Mouse (Mus musculus) MEL (cell line): ENCODE data around the gene Scai. TPM values are rescaled to one million over a fixed set of nuclear protein-coding genes. Genes with fewer than 3 reads are reported as not detected.

Source experiments
- DNase-seq: peaks from one replicate; pipeline ENCODE4 v3.0.0; 2011; ENCODE audit warnings: low read depth, low spot score
- H3K27ac ChIP-seq: 2 replicates; pipeline ENCODE4 v1.5.1; 2012; ENCODE audit warnings: low read depth, mild to moderate bottlenecking, control low read depth, low read length, moderate library complexity; ENCODE audit not compliant: control insufficient read depth
- H3K27me3 ChIP-seq, 2 experiments: fragments of 150-350 bp in 1 of 2; sonication (generic) in 1 of 2; 2 replicates each; pipeline ENCODE4 v1.6.1; 2012; ENCODE audit warnings: low read length in 2 of 2, mild to moderate bottlenecking in 2 of 2, improper control_type of control experiment in 1 of 2, moderate library complexity in 1 of 2; ENCODE audit not compliant: insufficient read depth in 2 of 2, control insufficient read depth in 1 of 2
- H3K36me3 ChIP-seq, 2 experiments: 2 replicates each; pipeline ENCODE4 v1.6.1; 2012 to 2014; ENCODE audit warnings: low read length in 2 of 2, improper control_type of control experiment in 1 of 2, inconsistent platforms in 1 of 2, mild to moderate bottlenecking in 1 of 2; ENCODE audit not compliant: insufficient read depth in 2 of 2, control insufficient read depth in 1 of 2
- H3K4me1 ChIP-seq, 2 experiments: fragments of 150-350 bp in 1 of 2; sonication (generic) in 1 of 2; 2 replicates each; pipeline ENCODE4 v1.6.1; 2012; ENCODE audit warnings: low read length in 2 of 2, improper control_type of control experiment in 1 of 2, mild to moderate bottlenecking in 1 of 2; ENCODE audit not compliant: insufficient read depth in 2 of 2, control insufficient read depth in 1 of 2
- H3K4me3 ChIP-seq, 2 experiments: fragments of 150-350 bp in 1 of 2; sonication (generic) in 1 of 2; 2 replicates each; pipeline ENCODE4 v1.5.1; 2012; ENCODE audit warnings: low read depth in 2 of 2, low read length in 2 of 2, mild to moderate bottlenecking in 2 of 2, moderate library complexity in 2 of 2, control low read depth in 1 of 2, improper control_type of control experiment in 1 of 2; ENCODE audit not compliant: control insufficient read depth in 1 of 2, insufficient read depth in 1 of 2
- H3K79me2 ChIP-seq: 2 replicates; pipeline ENCODE4 v1.6.1; 2012; ENCODE audit warnings: mild to moderate bottlenecking, low read length, moderate library complexity; ENCODE audit not compliant: control insufficient read depth, poor library complexity, insufficient read depth
- H3K9ac ChIP-seq: 2 replicates; pipeline ENCODE4 v1.6.1; 2012; ENCODE audit warnings: low read depth, mild to moderate bottlenecking, control low read depth, low read length, moderate library complexity; ENCODE audit not compliant: control insufficient read depth, poor library complexity, severe bottlenecking
- H3K9me3 ChIP-seq: fragments of 150-350 bp; sonication (generic); replicated peaks from 2 replicates; pipeline ENCODE4 v1.6.1; 2012; ENCODE audit warnings: mild to moderate bottlenecking, low read length, improper control_type of control experiment, moderate library complexity; ENCODE audit not compliant: insufficient read depth
- CHD1 ChIP-seq: IDR thresholded peaks from 2 replicates; pipeline ENCODE4 v1.6.1; 2012; ENCODE audit warnings: low read depth, mild to moderate bottlenecking, inconsistent platforms, low read length, improper control_type of control experiment
- CTCF ChIP-seq, 3 experiments: IDR thresholded peaks in 2 of 3; conservative IDR thresholded peaks in 1 of 3; 2 replicates each; pipeline ENCODE4 v1.5.1; 2011 to 2012; ENCODE audit warnings: low read length in 3 of 3, low read depth in 2 of 3, mild to moderate bottlenecking in 2 of 3, improper control_type of control experiment in 1 of 3, inconsistent platforms in 1 of 3, mixed read lengths in 1 of 3, moderate library complexity in 1 of 3; ENCODE audit not compliant: control insufficient read depth in 1 of 3, insufficient read depth in 1 of 3, poor library complexity in 1 of 3, severe bottlenecking in 1 of 3
- E2F4 ChIP-seq: IDR thresholded peaks from 2 replicates; pipeline ENCODE4 v1.6.1; 2011; ENCODE audit warnings: low read depth, low read length, improper control_type of control experiment, borderline replicate concordance
- ELF1 ChIP-seq: IDR thresholded peaks from 2 replicates; pipeline ENCODE4 v1.6.1; 2014; ENCODE audit warnings: low read depth, mild to moderate bottlenecking, inconsistent platforms, low read length, improper control_type of control experiment, moderate library complexity
- EP300 ChIP-seq, 2 experiments: IDR thresholded peaks; 2 replicates each; pipeline ENCODE4 v1.6.1; 2011; ENCODE audit warnings: improper control_type of control experiment in 2 of 2, low read length in 2 of 2, low read depth in 1 of 2, mild to moderate bottlenecking in 1 of 2
- ETS1 ChIP-seq: IDR thresholded peaks from 2 replicates; pipeline ENCODE4 v1.6.1; 2012; ENCODE audit warnings: low read depth, mild to moderate bottlenecking, inconsistent platforms, low read length, improper control_type of control experiment, moderate library complexity
- GABPA ChIP-seq: IDR thresholded peaks from 2 replicates; pipeline ENCODE4 v1.6.1; 2012; ENCODE audit warnings: low read depth, mild to moderate bottlenecking, inconsistent platforms, low read length, improper control_type of control experiment, moderate library complexity
- GATA1 ChIP-seq: IDR thresholded peaks from 2 replicates; pipeline ENCODE4 v1.6.1; 2011; ENCODE audit warnings: low read depth, low read length, improper control_type of control experiment
- HCFC1 ChIP-seq: IDR thresholded peaks from 2 replicates; pipeline ENCODE4 v1.6.1; 2012; ENCODE audit warnings: low read depth, mild to moderate bottlenecking, inconsistent platforms, low read length, improper control_type of control experiment, moderate library complexity
- KAT2A ChIP-seq: conservative IDR thresholded peaks from 2 replicates; pipeline ENCODE4 v1.6.1; 2012; ENCODE audit warnings: low read depth, low read length, improper control_type of control experiment, inconsistent platforms
- MAX ChIP-seq: IDR thresholded peaks from 2 replicates; pipeline ENCODE4 v1.6.1; 2011; ENCODE audit warnings: low read length, improper control_type of control experiment
- MEF2A ChIP-seq: IDR thresholded peaks from 2 replicates; pipeline ENCODE4 v1.6.1; 2014; ENCODE audit warnings: low read depth, mild to moderate bottlenecking, inconsistent platforms, low read length, improper control_type of control experiment; ENCODE audit not compliant: poor library complexity, insufficient replicate concordance, severe bottlenecking; ENCODE audit errors: extremely low read depth
- MXI1 ChIP-seq: IDR thresholded peaks from 2 replicates; pipeline ENCODE4 v1.6.1; 2011; ENCODE audit warnings: mild to moderate bottlenecking, low read depth, low read length, improper control_type of control experiment
- MYB ChIP-seq: IDR thresholded peaks from 2 replicates; pipeline ENCODE4 v1.6.1; 2011; ENCODE audit warnings: mild to moderate bottlenecking, low read depth, low read length, improper control_type of control experiment
- NRF1 ChIP-seq: IDR thresholded peaks from 2 replicates; pipeline ENCODE4 v1.6.1; 2014; ENCODE audit warnings: low read depth, mild to moderate bottlenecking, inconsistent platforms, low read length, improper control_type of control experiment, moderate library complexity; ENCODE audit not compliant: poor library complexity, insufficient read depth, severe bottlenecking
- POLR2A ChIP-seq, 2 experiments: IDR thresholded peaks; 2 replicates each; pipeline ENCODE4 v1.6.1; 2011 to 2012; ENCODE audit warnings: low read length in 2 of 2, mild to moderate bottlenecking in 2 of 2, control low read depth in 1 of 2, improper control_type of control experiment in 1 of 2, low read depth in 1 of 2, moderate library complexity in 1 of 2; ENCODE audit not compliant: control insufficient read depth in 1 of 2, insufficient read depth in 1 of 2, poor library complexity in 1 of 2
- RAD21 ChIP-seq: IDR thresholded peaks from 2 replicates; pipeline ENCODE4 v1.6.1; 2011; ENCODE audit warnings: mild to moderate bottlenecking, low read depth, low read length, improper control_type of control experiment
- RCOR1 ChIP-seq: IDR thresholded peaks from 2 replicates; pipeline ENCODE4 v1.6.1; 2012; ENCODE audit warnings: low read depth, mild to moderate bottlenecking, inconsistent platforms, low read length, improper control_type of control experiment
- SIN3A ChIP-seq: IDR thresholded peaks from 2 replicates; pipeline ENCODE4 v1.6.1; 2012; ENCODE audit warnings: low read length, improper control_type of control experiment, inconsistent platforms
- SMC3 ChIP-seq: IDR thresholded peaks from 2 replicates; pipeline ENCODE4 v1.6.1; 2011; ENCODE audit warnings: low read depth, low read length, improper control_type of control experiment
- TAL1 ChIP-seq: IDR thresholded peaks from 2 replicates; pipeline ENCODE4 v1.6.1; 2012; ENCODE audit warnings: mild to moderate bottlenecking, inconsistent platforms, low read length, moderate library complexity, mixed read lengths
- USF1 ChIP-seq: IDR thresholded peaks from 2 replicates; pipeline ENCODE4 v1.6.1; 2014; ENCODE audit warnings: low read depth, mild to moderate bottlenecking, inconsistent platforms, low read length, improper control_type of control experiment, moderate library complexity
- USF2 ChIP-seq, 2 experiments: IDR thresholded peaks; 2 replicates each; pipeline ENCODE4 v1.6.1; 2011 to 2012; ENCODE audit warnings: improper control_type of control experiment in 2 of 2, low read length in 2 of 2, borderline replicate concordance in 1 of 2, inconsistent platforms in 1 of 2, low read depth in 1 of 2, mild to moderate bottlenecking in 1 of 2; ENCODE audit not compliant: insufficient read depth in 1 of 2
- ZC3H11A ChIP-seq: IDR thresholded peaks from 2 replicates; pipeline ENCODE4 v1.6.1; 2012; ENCODE audit warnings: low read depth, mild to moderate bottlenecking, inconsistent platforms, low read length, improper control_type of control experiment
- ZKSCAN1 ChIP-seq: IDR thresholded peaks from 2 replicates; pipeline ENCODE4 v1.6.1; 2012; ENCODE audit warnings: low read depth, mild to moderate bottlenecking, inconsistent platforms, low read length, improper control_type of control experiment, moderate library complexity
- ZMIZ1 ChIP-seq: IDR thresholded peaks from 2 replicates; pipeline ENCODE4 v1.6.1; 2012; ENCODE audit warnings: low read depth, mild to moderate bottlenecking, inconsistent platforms, low read length, improper control_type of control experiment, moderate library complexity
- ZNF384 ChIP-seq: IDR thresholded peaks from 2 replicates; pipeline ENCODE4 v1.6.1; 2012; ENCODE audit warnings: low read depth, mild to moderate bottlenecking, inconsistent platforms, low read length, improper control_type of control experiment
- polyA plus RNA-seq, 2 experiments: library from polyadenylated mRNA; stranded (reverse) in 1 of 2; unstranded in 1 of 2; fragments of >175 nt in 1 of 2; fragments of >200 nt in 1 of 2; gene quantifications; 2 replicates each; pipeline versions ENCODE4 v1.2.1 to v1.2.4; 2012; ENCODE audit warnings: low replicate concordance in 2 of 2, low read depth in 1 of 2; ENCODE audit not compliant: insufficient read length in 2 of 2, insufficient read depth in 1 of 2, missing spikeins in 1 of 2
- total RNA-seq: library from RNA; depleted of rRNA; stranded (reverse); fragments of 300-350 nt; gene quantifications from 2 replicates; pipeline ENCODE4 v1.2.3, GENCODE M21; 2012

The Scai gene
- total and polyA plus RNA-seq, 3 experiments, result 1.8 to 4.6 TPM; not detected in 1

DNA sequence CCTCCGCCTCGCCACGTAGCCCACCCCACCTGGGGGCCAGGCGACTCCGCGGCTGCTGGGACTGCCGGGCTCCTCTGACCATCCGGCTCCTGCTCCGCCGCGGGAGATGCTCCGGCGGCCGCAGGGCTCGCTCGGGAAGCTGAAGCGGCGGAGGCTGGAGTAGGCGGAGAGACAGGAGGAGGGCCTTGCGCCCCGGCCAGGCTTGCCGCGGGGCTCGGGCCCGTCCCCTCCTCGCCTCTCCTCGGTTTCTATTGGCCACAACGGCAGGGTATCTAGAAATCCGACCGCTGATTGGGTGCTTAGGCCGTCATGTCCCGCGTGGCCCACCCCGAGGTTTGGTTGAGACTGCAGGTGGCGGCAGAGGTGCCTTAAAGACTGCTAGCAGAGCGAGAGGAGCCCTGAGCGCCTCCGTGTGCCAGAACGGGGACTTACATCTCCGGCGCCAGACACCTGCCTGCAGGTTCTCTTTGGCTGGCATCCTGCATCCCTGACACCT, at the start of gene Scai (continued):
- no peak for TF ChIP-seq USF2 (IDR thresholded peaks at IDR 0.05; ENCODE audit: borderline replicate concordance in 1 of 2, insufficient read depth in 1 of 2, low read depth in 1 of 2, low read length in 2 of 2)
- TF ChIP-seq, all 39 proteins: peak for 13

DNA sequence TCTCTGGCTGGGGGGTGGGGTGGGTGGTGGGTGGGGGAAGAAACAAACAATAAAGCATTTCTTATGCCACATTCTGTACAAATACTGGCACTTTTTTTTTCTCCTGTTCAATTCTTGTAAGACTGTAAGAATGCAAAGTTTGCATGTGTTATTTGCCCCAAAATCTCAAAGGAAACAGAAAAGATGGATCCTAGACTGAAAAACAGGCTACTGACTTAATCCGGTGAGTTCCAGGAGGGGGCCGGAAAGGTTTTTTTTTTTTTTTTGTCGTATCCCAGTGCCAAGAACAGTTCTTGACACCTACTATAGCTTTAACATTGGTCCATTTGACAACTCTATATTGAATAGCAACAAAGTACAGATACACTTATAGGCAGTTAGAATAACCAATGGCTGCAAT, 36.2 kb upstream of the Scai start:
- H3K36me3 ChIP-seq, result peaks cover 0 to 24% of the 10 kb centered on the region in 2 experiments; a peak in 2 of 4 replicates
- H3K4me3 ChIP-seq, result peak overlapping the region; percentile 55 to 87
- H3K4me1 ChIP-seq, result peaks cover 13 to 15% of the 10 kb centered on the region in 2 experiments
- no peaks in the 10 kb centered on the region for H3K9me3 ChIP-seq
- no peaks in the 10 kb centered on the region; a peak in 1 of 4 replicates for H3K27me3 ChIP-seq
- peak overlapping the region; percentile 68 for H3K9ac ChIP-seq
- no peak for DNase-seq
- peaks cover 39% of the 10 kb centered on the region for H3K79me2 ChIP-seq
- TF ChIP-seq MAX (no peak), MXI1 (no peak), EP300 (IDR thresholded peaks at IDR 0.05; ENCODE audit: low read depth in 1 of 2, low read length in 2 of 2) (0 out of 4 replicates have a peak, but pooled peaks of 1 of the 2 experiments have one; percentile 2)
- TF ChIP-seq, all 39 proteins: peak for 1
- H3K27ac ChIP-seq, result no peak overlapping the region

DNA sequence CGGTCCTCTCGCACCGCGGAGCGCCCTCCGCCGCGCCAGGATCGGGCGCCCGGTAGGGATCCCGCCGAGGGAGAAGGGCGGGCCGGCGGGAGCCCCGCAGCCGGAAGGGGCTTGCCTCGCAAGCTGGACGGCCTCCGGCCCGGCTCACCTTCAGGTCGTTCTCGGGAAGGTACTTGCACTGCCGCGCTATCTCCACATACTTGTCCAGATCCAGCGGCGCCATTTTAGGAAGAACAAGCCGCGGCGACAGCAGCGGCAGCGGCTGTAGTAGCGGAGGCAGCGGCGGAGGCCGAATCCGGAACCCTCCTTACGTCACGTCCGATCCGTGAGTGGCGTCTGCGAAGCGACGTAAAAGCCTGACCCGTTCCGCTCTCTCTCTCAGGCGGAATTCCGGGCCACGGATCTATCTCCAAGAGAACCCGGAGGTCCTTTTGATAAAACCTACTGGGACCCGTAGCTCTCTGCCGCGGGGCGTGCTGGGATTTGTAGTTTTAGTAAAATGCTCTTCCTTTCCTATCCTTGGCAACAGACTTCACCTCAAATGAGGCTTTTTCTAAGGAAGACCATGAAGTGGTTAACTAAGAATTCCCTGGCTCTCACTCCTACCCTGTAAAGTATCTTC, 35.6 kb upstream of the Scai start, which contains the start of gene Ppp6c:
TSS of gene Ppp6c (minus strand) at position 433 of the 622 bp plus-strand sequence.
- Histone ChIP-seq H3K9ac (peak within 1 kb of the TSS; percentile 98), H3K27me3 (no peaks in the 10 kb centered on the region; a peak in 1 of 4 replicates), H3K27ac (peak within 1 kb of the TSS; percentile 75), H3K4me3 (peak within 1 kb of the TSS; percentile 87 to 98), H3K36me3 (peaks cover 0 to 26% of the 10 kb centered on the region in 2 experiments; a peak in 2 of 4 replicates), H3K79me2 (peaks cover 44% of the 10 kb centered on the region), H3K4me1 (peaks cover 13 to 15% of the 10 kb centered on the region in 2 experiments), H3K9me3 (no peaks in the 10 kb centered on the region)
- peak; percentile 98 for DNase-seq
- TF ChIP-seq GATA1 (peak; percentile 69), RAD21 (no peak), CHD1 (no peak), ZNF384 (no peak), ETS1 (peak; percentile 58), ZKSCAN1 (no peak), ZC3H11A (no peak), MEF2A (no peak), TAL1 (no peak), MYB (no peak), KAT2A (peak; percentile 99), E2F4 (no peak), SMC3 (no peak), USF1 (no peak), EP300 (IDR thresholded peaks at IDR 0.05; ENCODE audit: low read depth in 1 of 2, low read length in 2 of 2) (no peak), ELF1 (peak; percentile 98), POLR2A (IDR thresholded peaks at IDR 0.05; ENCODE audit: control insufficient read depth in 1 of 2, insufficient read depth in 1 of 2, low read depth in 1 of 2, low read length in 2 of 2, poor library complexity in 1 of 2) (peak; percentile 80 to 87; a peak in 3 of 4 replicates), ZMIZ1 (no peak), SIN3A (peak; percentile 94), RCOR1 (no peak), NRF1 (no peak), GABPA (peak; percentile 63; the same call in 1 of the 2 replicates), HCFC1 (peak; percentile 99), CTCF (IDR thresholded peaks at IDR 0.05 in 2 of 3, conservative IDR thresholded peaks at IDR 0.05 in 1 of 3; ENCODE audit: control insufficient read depth in 1 of 3, insufficient read depth in 1 of 3, low read depth in 2 of 3, low read length in 3 of 3, poor library complexity in 1 of 3, severe bottlenecking in 1 of 3) (no peak), MAX (0 out of 2 replicates have a peak, but pooled peaks have one; percentile 29)
